Mouse (Mus musculus) neural tube, embryonic 11.5 days (tissue): Measurements from ENCODE around the gene Defb19. TPM values are rescaled to one million over a fixed set of nuclear protein-coding genes. Genes with fewer than 3 reads are reported as not detected.

Experiments used
- ATAC-seq: fragments of 200-750 bp; cut with Nextera tagmentation; 2 replicates; pipeline ENCODE4 v1.8.0; 2017; ENCODE audit warnings: moderate number of reproducible peaks, mild to moderate bottlenecking, moderate TSS enrichment, moderate library complexity; ENCODE audit not compliant: insufficient read depth, low FRiP score, low TSS enrichment
- DNase-seq: peaks from one replicate; pipeline ENCODE4 v3.0.0-alpha.2; 2015; ENCODE audit warnings: low spot score
- H3K27ac ChIP-seq: fragments of 300-500 bp; sonication (generic); 2 replicates; pipeline ENCODE4 v1.5.1; 2014; ENCODE audit warnings: low read depth, mild to moderate bottlenecking, low read length
- H3K27me3 ChIP-seq: fragments of 300-500 bp; sonication (generic); 2 replicates; pipeline ENCODE4 v1.6.1; 2014; ENCODE audit warnings: mild to moderate bottlenecking, low read length, mixed read lengths; ENCODE audit not compliant: control insufficient read depth, insufficient read depth
- H3K36me3 ChIP-seq: fragments of 300-500 bp; sonication (generic); 2 replicates; pipeline ENCODE4 v1.6.1; 2014; ENCODE audit warnings: mild to moderate bottlenecking, low read length, moderate library complexity, mixed read lengths; ENCODE audit not compliant: control insufficient read depth, insufficient read depth
- H3K4me1 ChIP-seq: fragments of 300-500 bp; sonication (generic); 2 replicates; pipeline ENCODE4 v1.6.1; 2014; ENCODE audit warnings: low read length, mixed read lengths; ENCODE audit not compliant: control insufficient read depth, insufficient read depth
- H3K4me2 ChIP-seq: fragments of 300-500 bp; sonication (generic); 2 replicates; pipeline ENCODE4 v1.6.1; 2014; ENCODE audit warnings: low read depth, mild to moderate bottlenecking, moderate library complexity
- H3K4me3 ChIP-seq: fragments of 300-500 bp; sonication (generic); 2 replicates; pipeline ENCODE4 v1.5.1; 2014; ENCODE audit warnings: low read depth, low read length
- H3K9ac ChIP-seq: fragments of 300-500 bp; sonication (generic); 2 replicates; pipeline ENCODE4 v1.6.1; 2014; ENCODE audit warnings: mild to moderate bottlenecking, low read length
- H3K9me3 ChIP-seq: fragments of 300-500 bp; sonication (generic); 2 replicates; pipeline ENCODE4 v1.6.1; 2016; ENCODE audit warnings: low read length; ENCODE audit not compliant: control insufficient read depth
- WGBS: fragments of 180-500 bp; shearing (Covaris S2); extraction: QIAGEN DNeasy Blood & Tissue Kit; methylation state at CpG from one replicate; pipeline ENCODE4 v1.1.7; 2014; 5-methylcytosine and 5-hydroxymethylcytosine counted together
- polyA plus RNA-seq: library from polyadenylated mRNA; unstranded; fragments of >200 nt; fragmentation: Nextera tagmentation; extraction: Ambion mirVana; gene quantifications from 2 replicates; pipeline ENCODE4 v1.2.1, GENCODE M21; 2014

Gene Defb19
- polyA plus RNA-seq, 1 experiment from 2014 or later = not detected

DNA sequence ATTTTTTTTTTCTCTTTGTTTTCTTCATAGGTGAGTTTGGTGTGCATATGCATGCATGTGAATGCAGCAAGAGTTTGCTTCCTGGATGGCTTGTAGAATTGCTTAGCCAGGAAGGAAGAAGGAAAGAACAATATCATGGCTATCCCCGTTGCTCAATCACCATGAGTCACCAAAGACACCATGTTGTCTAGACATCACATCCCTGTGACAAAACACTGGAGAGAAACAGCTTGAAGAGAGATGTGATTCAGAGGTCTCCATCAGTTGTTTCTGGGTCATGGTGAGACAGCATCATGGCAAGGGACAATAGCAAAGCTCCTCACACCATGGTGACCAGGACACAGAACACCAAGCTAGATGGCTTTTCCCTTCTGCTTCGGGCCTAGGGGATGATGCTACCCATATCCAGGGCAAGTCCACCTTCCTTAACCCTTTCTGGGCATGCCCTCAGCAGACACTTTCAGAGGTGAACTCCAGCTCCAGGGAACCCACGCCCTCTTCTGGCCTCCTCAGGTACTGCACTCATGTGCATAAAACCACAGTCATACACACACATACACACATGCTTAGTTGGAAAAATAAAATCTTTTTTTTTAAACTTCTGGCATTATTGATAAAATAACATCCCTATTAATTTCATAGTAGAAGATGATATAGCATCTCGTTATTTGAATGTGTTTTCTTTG, 21.3 kb upstream of the Defb19 start:
- DNase-seq = no peak
- Histone ChIP-seq H3K36me3 (no peaks in the 10 kb centered on the region), H3K27me3 (no peaks in the 10 kb centered on the region), H3K4me1 (no peaks in the 10 kb centered on the region), H3K9ac (no peak overlapping the region), H3K27ac (no peak overlapping the region), H3K9me3 (no peaks in the 10 kb centered on the region), H3K4me2 (no peak overlapping the region), H3K4me3 (no peak overlapping the region)
- WGBS = 76% methylated on average over 4 of the region's 4 CpGs
- no peak for ATAC-seq

- DNase-seq (no peak), ATAC-seq (no peak)
- 77% methylated on average over 6 of the region's 6 CpGs for WGBS
- Histone ChIP-seq H3K27ac (no peak overlapping the region), H3K27me3 (no peaks in the 10 kb centered on the region), H3K4me1 (no peaks in the 10 kb centered on the region), H3K36me3 (no peaks in the 10 kb centered on the region), H3K9me3 (no peaks in the 10 kb centered on the region), H3K4me2 (no peak overlapping the region), H3K4me3 (no peak overlapping the region), H3K9ac (no peak overlapping the region)
Observed at GRCm38 (mm10) chr2:152600076-152600475, 20.0 kb upstream of the Defb19 start.

DNA sequence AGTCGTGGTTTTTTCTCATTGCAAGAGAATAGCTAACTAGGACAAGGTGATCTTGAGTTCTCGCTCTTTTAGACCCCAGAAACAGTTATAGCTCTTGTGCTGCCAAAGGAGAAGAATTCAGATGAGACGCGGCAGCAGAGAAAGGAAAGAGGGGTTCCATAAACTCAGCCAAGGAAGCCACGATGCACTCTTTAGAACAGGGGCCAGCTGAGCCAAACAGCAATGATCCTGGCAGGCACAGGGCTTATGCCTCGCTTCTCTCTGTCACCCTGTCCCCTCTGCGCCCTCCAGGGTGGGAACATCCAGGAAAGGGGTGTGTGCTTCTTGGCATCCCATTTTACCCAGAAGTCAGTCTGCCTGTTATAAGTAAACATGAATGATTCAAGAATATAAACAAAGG, 19.2 kb upstream of the Defb19 start, which contains the start of gene Defb45:
Defb45 (minus strand) TSS at position 101 of the 400 bp plus-strand sequence.
- Histone ChIP-seq H3K27ac (no peak within 1 kb of the TSS), H3K9me3 (no peaks in the 10 kb centered on the region), H3K36me3 (no peaks in the 10 kb centered on the region), H3K9ac (no peak within 1 kb of the TSS), H3K4me3 (no peak within 1 kb of the TSS), H3K4me2 (no peak within 1 kb of the TSS), H3K4me1 (no peaks in the 10 kb centered on the region), H3K27me3 (no peaks in the 10 kb centered on the region)
- ATAC-seq (no peak), DNase-seq (no peak)
- 77% methylated on average over 7 of the region's 7 CpGs for WGBS

GRCm38 (mm10) chr2:152589021-152589420, 8.9 kb upstream of the Defb19 start:
- H3K9ac ChIP-seq = no peak overlapping the region
- no peak overlapping the region for H3K4me3 ChIP-seq
- no peaks in the 10 kb centered on the region for H3K36me3 ChIP-seq
- WGBS = 50% methylated on average over 6 of the region's 6 CpGs
- no peaks in the 10 kb centered on the region for H3K9me3 ChIP-seq
- no peaks in the 10 kb centered on the region for H3K4me1 ChIP-seq
- H3K4me2 ChIP-seq = no peak overlapping the region
- no peak overlapping the region for H3K27ac ChIP-seq
- H3K27me3 ChIP-seq = no peaks in the 10 kb centered on the region
- ATAC-seq (no peak), DNase-seq (no peak)

DNA sequence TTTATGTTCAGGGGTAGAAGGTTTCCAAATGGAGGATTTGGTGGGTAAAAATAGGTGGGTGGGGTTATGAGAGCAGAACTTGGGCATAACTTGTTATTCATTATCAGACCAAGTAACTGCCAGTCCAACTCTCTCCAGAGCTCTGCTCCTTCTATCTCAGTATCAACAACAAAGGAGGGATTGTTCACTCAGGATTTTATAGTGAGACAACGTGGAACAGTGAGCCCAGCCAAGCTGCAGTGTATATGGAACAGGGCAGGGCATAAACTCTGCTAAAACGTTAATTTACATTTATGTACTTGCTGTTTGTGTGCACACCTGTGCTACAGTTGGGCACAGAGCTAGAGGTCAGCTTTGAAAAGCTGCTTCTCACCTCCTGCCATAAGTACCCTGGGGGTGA, 8.3 kb upstream of the Defb19 start:
- H3K4me2 ChIP-seq = no peak overlapping the region

DNA sequence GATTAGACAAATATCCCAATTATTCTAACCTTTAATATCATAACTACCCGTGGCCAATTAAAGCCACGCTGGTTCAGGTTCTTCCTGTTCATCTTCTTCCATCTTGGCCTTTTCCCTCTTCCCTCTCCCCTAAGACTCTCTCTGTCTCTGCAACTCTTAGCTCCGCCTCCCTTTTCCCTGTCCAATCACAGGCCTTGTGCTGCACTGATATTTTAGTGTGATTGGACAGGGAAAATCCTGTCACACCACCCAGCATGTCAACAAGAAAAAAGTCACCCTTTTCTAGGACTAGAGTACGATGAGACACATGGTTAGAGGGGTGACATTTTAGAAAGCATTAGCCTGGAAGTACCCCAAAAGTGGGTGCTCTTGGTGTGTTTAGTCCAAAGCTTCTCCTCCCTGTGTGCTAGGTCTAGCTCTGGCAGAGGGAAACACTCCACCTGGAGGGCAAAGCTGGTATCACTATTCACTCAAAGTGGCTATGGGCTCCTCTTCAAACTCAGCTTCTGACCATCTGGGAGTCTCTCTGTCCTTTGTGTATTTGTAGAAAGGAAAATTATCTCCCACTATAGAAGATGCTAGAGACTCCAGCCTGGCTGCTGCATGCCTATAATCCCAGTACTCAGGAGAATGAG, 6.9 kb upstream of the Defb19 start:
- DNase-seq (no peak), ATAC-seq (no peak)
- no peaks in the 10 kb centered on the region for H3K36me3 ChIP-seq
- H3K9me3 ChIP-seq = no peaks in the 10 kb centered on the region
- H3K4me3 ChIP-seq = no peak overlapping the region
- 72% methylated on average over 4 of the region's 4 CpGs for WGBS
- no peaks in the 10 kb centered on the region for H3K4me1 ChIP-seq
- H3K4me2 ChIP-seq = no peak overlapping the region
- no peak overlapping the region for H3K27ac ChIP-seq
- no peak overlapping the region for H3K9ac ChIP-seq
- no peaks in the 10 kb centered on the region for H3K27me3 ChIP-seq

More for the DNA sequence above, 8.3 kb upstream of the Defb19 start:
- Histone ChIP-seq H3K9ac (no peak overlapping the region), H3K27ac (no peak overlapping the region), H3K4me3 (no peak overlapping the region), H3K27me3 (no peaks in the 10 kb centered on the region), H3K36me3 (no peaks in the 10 kb centered on the region), H3K9me3 (no peaks in the 10 kb centered on the region), H3K4me1 (no peaks in the 10 kb centered on the region)
- no peak for ATAC-seq
- WGBS = 62% methylated on average over 2 of the region's 2 CpGs
- DNase-seq = no peak

DNA sequence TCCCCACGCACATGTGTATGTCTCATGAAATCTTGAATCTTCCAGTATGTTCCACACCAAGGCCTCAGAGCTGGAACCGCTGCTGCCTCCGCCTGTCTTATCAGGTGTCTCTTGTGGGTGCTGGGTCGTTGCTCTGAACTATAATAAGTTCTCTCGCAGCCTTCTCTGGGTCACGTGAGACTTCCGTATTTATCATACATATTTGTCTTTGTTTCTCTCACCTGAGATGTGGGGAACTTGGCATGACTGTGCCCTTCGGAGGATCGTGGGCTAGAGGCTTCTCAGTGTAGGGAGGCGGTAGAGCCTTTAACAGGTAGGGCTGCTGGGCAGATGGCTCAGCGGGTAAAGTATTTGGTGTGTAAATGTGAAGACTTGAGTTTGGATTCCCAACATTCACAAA, 500 bp upstream of the Defb19 start:
- Histone ChIP-seq H3K27ac (no peak overlapping the region), H3K36me3 (no peaks in the 10 kb centered on the region), H3K4me3 (no peak overlapping the region), H3K27me3 (no peaks in the 10 kb centered on the region), H3K9ac (no peak overlapping the region), H3K9me3 (no peaks in the 10 kb centered on the region), H3K4me2 (no peak overlapping the region), H3K4me1 (no peaks in the 10 kb centered on the region)
- DNase-seq = no peak
- no peak for ATAC-seq
- WGBS = 92% methylated on average over 11 of the region's 11 CpGs

DNA sequence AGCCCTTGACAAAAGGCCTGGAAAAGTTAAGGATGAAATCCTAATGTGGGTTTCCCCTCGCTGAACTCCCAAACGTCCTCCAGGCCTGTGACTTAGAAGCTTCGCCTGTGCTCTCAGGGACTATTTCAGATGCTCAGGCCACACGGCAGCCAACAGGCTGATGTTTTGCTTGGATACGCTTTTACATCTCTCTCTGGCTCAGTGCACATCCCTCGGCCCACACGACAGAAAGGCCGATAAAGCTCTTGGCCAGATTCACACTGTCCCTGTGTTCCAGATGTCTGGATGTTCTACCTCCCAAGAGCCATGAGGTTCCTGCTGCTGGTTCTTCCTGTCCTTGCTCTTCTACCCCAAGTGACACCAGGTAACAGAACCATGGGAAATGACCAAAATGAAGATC, 6.6 kb downstream of the Defb19 start:
- H3K4me2 ChIP-seq = no peak overlapping the region
- H3K4me3 ChIP-seq = no peak overlapping the region
- ATAC-seq (no peak), DNase-seq (no peak)
- H3K36me3 ChIP-seq = no peaks in the 10 kb centered on the region
- no peaks in the 10 kb centered on the region for H3K27me3 ChIP-seq
- H3K9ac ChIP-seq = no peak overlapping the region
- H3K4me1 ChIP-seq = no peaks in the 10 kb centered on the region
- no peaks in the 10 kb centered on the region for H3K9me3 ChIP-seq
- no peak overlapping the region for H3K27ac ChIP-seq
- 85% methylated on average over 8 of the region's 8 CpGs for WGBS

DNA sequence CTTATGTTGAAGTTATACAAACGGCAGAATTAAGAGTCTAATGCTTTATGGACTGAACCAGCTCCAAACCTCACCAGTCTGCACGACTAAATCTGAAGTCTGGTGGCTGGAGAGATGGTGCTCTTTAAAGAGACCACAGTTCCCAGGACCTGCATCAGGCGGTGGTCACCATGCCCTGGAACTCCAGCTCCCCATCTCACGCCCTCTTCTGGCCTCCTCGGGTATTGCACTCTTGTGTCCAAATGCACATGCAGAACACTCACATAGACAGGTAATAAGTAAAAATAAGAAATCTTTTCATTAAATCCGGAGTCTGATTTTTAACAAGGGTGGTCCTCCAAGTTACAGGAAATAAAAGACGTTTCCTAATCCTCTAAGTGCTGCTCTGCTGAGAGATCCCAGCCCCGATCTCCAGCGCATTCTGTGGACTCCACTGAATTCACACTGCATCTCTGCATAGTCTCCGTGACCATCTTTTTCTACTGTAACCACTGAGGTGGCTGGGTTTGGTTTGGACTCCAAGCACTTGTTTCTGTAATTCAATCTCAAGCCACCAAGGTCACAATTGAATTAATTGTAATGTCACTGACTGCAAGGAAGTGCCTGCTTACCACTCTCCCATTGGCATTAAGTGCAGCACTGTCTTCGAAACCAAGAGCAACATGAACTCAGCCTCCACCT, 7.9 kb downstream of the Defb19 start, which contains the start of gene Defb21:
Defb21 (plus strand) TSS at position 631 of the 681 bp plus-strand sequence.
- Histone ChIP-seq H3K9me3 (no peaks in the 10 kb centered on the region), H3K4me1 (no peaks in the 10 kb centered on the region), H3K4me2 (no peak within 1 kb of the TSS), H3K27me3 (no peaks in the 10 kb centered on the region), H3K36me3 (no peaks in the 10 kb centered on the region), H3K27ac (no peak within 1 kb of the TSS), H3K9ac (no peak within 1 kb of the TSS), H3K4me3 (no peak within 1 kb of the TSS)
- 61% methylated on average over 11 of the region's 11 CpGs for WGBS
- ATAC-seq (no peak), DNase-seq (no peak)
